Mouse (Mus musculus) monocyte, adult 59 days (primary cell): ENCODE data around the gene Nt5e. TPM values are rescaled to one million over a fixed set of nuclear protein-coding genes. Genes with fewer than 3 reads are reported as not detected.

Source experiments
- total RNA-seq, 2 experiments: library from RNA; stranded (reverse); gene quantifications; one replicate each; pipeline ENCODE4 v1.2.4; 2023

Gene Nt5e
- total RNA-seq = under 1 TPM; 0.64 to 0.94 TPM

GRCm38 (mm10) chr9:88326930-88327901 is at the start of gene Nt5e:
Gene Nt5e, plus strand, starts transcription at chr9:88327197.

Other genes starting within 250 kb of the Nt5e start
- gene Snx14, start 111.8 kb downstream of the Nt5e start, total RNA-seq = 10 to 100 TPM; 29.4 to 29.8 TPM
- not detected for gene Gm20537, start 129.4 kb downstream of the Nt5e start, total RNA-seq
- 10 to 100 TPM; 67.2 to 89.2 TPM for gene Syncrip, start 155.4 kb downstream of the Nt5e start, total RNA-seq
- 1 to 10 TPM; 6.4 to 7.8 TPM for gene Zfp949, start 220.8 kb downstream of the Nt5e start, total RNA-seq